8 mouse cellular contexts compared by ENCODE assay signal in genomic region chr7:79515221-79515743, GRCm38 (mm10). TPM values are rescaled to one million over a fixed set of nuclear protein-coding genes. Genes with fewer than 3 reads are reported as not detected.
DNase-seq lines count a peak whose midpoint lies in the region; ATAC-seq lines count a peak whose summit lies in the region.

No protein-coding gene starts in this region.

- peaks cover 89% of the 10 kb centered on the region for H3K27me3 ChIP-seq in heart, embryonic 14.5 days (ENCODE audit: control insufficient read depth, insufficient read depth, low read length)
- peaks cover 32% of the 10 kb centered on the region for H3K27me3 ChIP-seq in forebrain, embryonic 12.5 days
- peaks cover 75% of the 10 kb centered on the region for H3K27me3 ChIP-seq in liver, embryonic 16.5 days (ENCODE audit: control insufficient read depth, insufficient read depth, low read depth, low read length)

- no peaks in the 10 kb centered on the region for H3K36me3 ChIP-seq in heart, embryonic 14.5 days (ENCODE audit: control insufficient read depth, insufficient read depth, low read length)
- H3K36me3 ChIP-seq in forebrain, embryonic 12.5 days (replicated peaks): peaks cover 31% of the 10 kb centered on the region
- H3K36me3 ChIP-seq in liver, embryonic 16.5 days (ENCODE audit: control insufficient read depth, insufficient read depth): no peaks in the 10 kb centered on the region

- H3K27ac ChIP-seq in heart, embryonic 14.5 days (replicated peaks in 1 of 2; ENCODE audit: control insufficient read depth in 1 of 2, insufficient read depth in 1 of 2, low read depth in 2 of 2, low read length in 2 of 2): no peak overlapping the region
- H3K27ac ChIP-seq in forebrain, embryonic 12.5 days: peak overlapping the region; percentile 100
- H3K27ac ChIP-seq in liver, embryonic 16.5 days (ENCODE audit: low read length): no peak overlapping the region

- 1% methylated on average over 56 of the region's 57 CpGs for WGBS in heart, embryonic 14.5 days
- WGBS in forebrain, embryonic 12.5 days: 2% methylated on average over 56 of the region's 57 CpGs
- WGBS in liver, embryonic 16.5 days (ENCODE audit: insufficient replicate concordance): 2% methylated on average over 55 of the region's 57 CpGs

- H3K9me3 ChIP-seq in heart, embryonic 14.5 days (ENCODE audit: control insufficient read depth, low read length): no peaks in the 10 kb centered on the region
- H3K9me3 ChIP-seq in forebrain, embryonic 12.5 days: no peaks in the 10 kb centered on the region
- no peaks in the 10 kb centered on the region for H3K9me3 ChIP-seq in liver, embryonic 16.5 days (replicated peaks; ENCODE audit: control insufficient read depth, low read length)

- H3K4me3 ChIP-seq in heart, embryonic 14.5 days (ENCODE audit: control insufficient read depth in 1 of 2, insufficient read depth in 1 of 2, low read depth in 1 of 2, low read length in 2 of 2): peak overlapping the region; percentile 35 to 38
- H3K4me3 ChIP-seq in forebrain, embryonic 12.5 days (replicated peaks): peak overlapping the region; percentile 38
- H3K4me3 ChIP-seq in liver, embryonic 16.5 days (ENCODE audit: low read depth, low read length): peak overlapping the region; percentile 32

- no peak overlapping the region; the same call in 1 of the 2 replicates for H3K9ac ChIP-seq in heart, embryonic 14.5 days (ENCODE audit: low read length)
- peak overlapping the region; percentile 83 for H3K9ac ChIP-seq in forebrain, embryonic 12.5 days
- H3K9ac ChIP-seq in liver, embryonic 16.5 days (ENCODE audit: low read depth, low read length): no peak overlapping the region

- H3K4me1 ChIP-seq in heart, embryonic 14.5 days (ENCODE audit: control insufficient read depth in 2 of 2, insufficient read depth in 2 of 2, low read length in 2 of 2): peaks cover 7 to 13% of the 10 kb centered on the region in 2 experiments
- peaks cover 98% of the 10 kb centered on the region for H3K4me1 ChIP-seq in forebrain, embryonic 12.5 days
- H3K4me1 ChIP-seq in liver, embryonic 16.5 days (ENCODE audit: control insufficient read depth, low read depth, low read length): no peaks in the 10 kb centered on the region; the same call in 1 of the 2 replicates

- peak overlapping the region; percentile 71 for H3K4me2 ChIP-seq in heart, embryonic 14.5 days (ENCODE audit: low read length)
- H3K4me2 ChIP-seq in forebrain, embryonic 12.5 days: peak overlapping the region; percentile 59
- peak overlapping the region; percentile 42 for H3K4me2 ChIP-seq in liver, embryonic 16.5 days (ENCODE audit: low read depth, low read length)

- ATAC-seq in heart, embryonic 14.5 days (ENCODE audit: insufficient number of reproducible peaks, insufficient read depth, low FRiP score, low read depth): 0 out of 2 replicates have a peak, but pooled peaks have one; percentile 12
- ATAC-seq in forebrain, embryonic 12.5 days (ENCODE audit: low FRiP score): peak; percentile 5; the same call in 1 of the 2 replicates
- ATAC-seq in liver, embryonic 16.5 days (ENCODE audit: low read depth): no peak
- ATAC-seq in erythroid progenitor cell, adult 5-6 weeks (replicated peaks; ENCODE audit: low FRiP score, poor library complexity, severe bottlenecking): no peak

- DNase-seq in heart, adult 18-20 months: no peak
- DNase-seq in brain, adult 2 months (ENCODE audit: low read depth, low spot score): peak; percentile 79
- DNase-seq in gastrocnemius, adult 18-20 months (ENCODE audit: low spot score): no peak
- no peak for DNase-seq in ovary, postnatal 10 days (ENCODE audit: low spot score)

RNA-seq across cellular contexts. Expression of gene Polg, which starts 49.1 kb away (rescaled TPM):
- 26.3 and 31.0 TPM in 2 replicates for polyA plus RNA-seq in heart, embryonic 14.5 days (2014; fragmentation: Nextera tagmentation; extraction: Ambion mirVana)
- total RNA-seq in heart, adult 18-20 months (2021): 10 to 100 TPM; 56.1 to 60.0 TPM
- polyA plus RNA-seq in forebrain, embryonic 12.5 days (2016; fragmentation: Nextera tagmentation; extraction: Ambion mirVana): 41.7 and 45.1 TPM in 2 replicates
- polyA plus RNA-seq in liver, embryonic 16.5 days (2015; fragmentation: Nextera tagmentation; extraction: Ambion mirVana): 14.9 and 16.2 TPM in 2 replicates
- 10 to 100 TPM; 30.8 to 31.4 TPM for total RNA-seq in gastrocnemius, adult 18-20 months (2021)
- total RNA-seq in erythroid progenitor cell, adult 5-6 weeks (2015; ENCODE audit: low replicate concordance): 14.7 and 28.5 TPM in 2 replicates
- total RNA-seq in erythroid progenitor cell, adult 5-6 weeks (2017; ENCODE audit: low replicate concordance): 50.2 and 51.1 TPM in 2 replicates

Comparison
In these comparisons a context has a peak if more than half of its experiments do, and no peak if none do; other contexts are left out.
1. ATAC-seq: peak in heart, embryonic 14.5 days (single experiment) and forebrain, embryonic 12.5 days (single experiment); none in liver, embryonic 16.5 days (single experiment) and erythroid progenitor cell, adult 5-6 weeks (single experiment).
2. Peak in every context shown above with its lines, with median percentiles within 50 percentile points of each other: H3K4me2 ChIP-seq and H3K4me3 ChIP-seq.